Mouse (Mus musculus): ENCODE measurements around the gene Necab2. TPM values are rescaled to one million over a fixed set of nuclear protein-coding genes. Genes with fewer than 3 reads are reported as not detected.

Necab2 gene
- polyA plus RNA-seq, 1 experiment from 2014 or later: 3.5 TPM

DNA sequence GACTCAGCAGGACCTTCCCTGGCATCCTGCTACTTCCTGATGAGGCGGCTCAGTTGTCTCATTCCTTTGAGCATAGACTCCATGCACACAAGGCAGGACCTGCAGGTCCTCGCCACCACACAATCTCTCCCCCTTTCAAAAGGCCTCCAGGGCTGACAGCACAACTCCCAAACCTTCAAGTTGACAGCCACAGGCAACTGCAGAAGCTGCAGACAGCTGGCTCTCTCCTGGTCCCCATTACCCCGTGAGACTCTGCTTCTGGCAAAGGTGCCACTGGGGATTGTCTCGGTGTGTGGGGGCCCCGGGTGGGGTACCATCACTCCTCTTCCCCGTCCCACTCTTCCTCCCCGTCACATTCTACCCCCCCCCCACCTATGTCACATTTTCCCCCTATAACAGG is 26.2 kb upstream of the Necab2 start:
- ATAC-seq (ENCODE audit: low FRiP score, low read depth): no peak

DNA sequence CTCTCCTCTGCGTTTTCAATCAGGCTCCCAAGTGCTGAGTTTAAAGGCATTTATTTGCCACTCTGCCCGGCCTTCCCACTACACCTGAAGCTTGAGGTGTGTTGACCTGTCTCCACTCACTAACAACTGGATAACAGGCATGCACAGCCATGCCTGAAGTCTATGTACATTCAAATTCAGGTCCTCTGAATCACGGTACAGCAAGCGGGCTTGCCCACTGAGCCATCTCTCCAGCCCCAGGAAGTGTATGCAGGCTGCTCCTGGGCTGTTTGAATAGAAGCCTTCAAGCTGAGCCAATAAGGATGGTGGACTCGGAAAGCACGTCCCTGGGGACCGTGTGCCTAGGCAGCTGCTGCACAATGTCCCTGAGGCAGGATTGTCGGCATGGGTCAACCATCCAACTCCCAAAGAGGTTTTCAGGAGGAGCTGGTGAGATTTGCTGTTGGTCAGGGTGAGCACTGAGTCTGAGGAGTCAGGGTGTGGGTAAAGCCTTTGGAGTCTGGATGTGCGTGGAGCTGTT is 24.9 kb upstream of the Necab2 start:
- H3K27me3 ChIP-seq: no peaks in the 10 kb centered on the region
- peaks cover 23% of the 10 kb centered on the region for H3K4me1 ChIP-seq
- H3K27ac ChIP-seq: no peak overlapping the region
- H3K4me2 ChIP-seq (replicated peaks): no peak overlapping the region
- whole genome bisulfite sequencing: 66% methylated on average over 9 of the region's 9 CpGs
- H3K9me3 ChIP-seq: no peaks in the 10 kb centered on the region
- no peak for ATAC-seq (ENCODE audit: low FRiP score, low read depth)
- no peaks in the 10 kb centered on the region for H3K36me3 ChIP-seq
- no peak overlapping the region for H3K4me3 ChIP-seq
- no peak overlapping the region; the same call in 1 of the 2 replicates for H3K9ac ChIP-seq

More for the DNA sequence above, 26.2 kb upstream of the Necab2 start:
- no peak overlapping the region for H3K9ac ChIP-seq
- no peaks in the 10 kb centered on the region for H3K36me3 ChIP-seq
- H3K27me3 ChIP-seq: peaks cover 11% of the 10 kb centered on the region
- WGBS: 62% methylated on average over 7 of the region's 7 CpGs
- no peak overlapping the region for H3K4me2 ChIP-seq (replicated peaks)
- no peak overlapping the region for H3K27ac ChIP-seq
- H3K4me1 ChIP-seq: peaks cover 26% of the 10 kb centered on the region
- no peaks in the 10 kb centered on the region for H3K9me3 ChIP-seq
- H3K4me3 ChIP-seq: no peak overlapping the region

- Histone ChIP-seq H3K36me3 (no peaks in the 10 kb centered on the region), H3K27ac (no peak overlapping the region), H3K4me1 (peaks cover 23% of the 10 kb centered on the region), H3K9me3 (no peaks in the 10 kb centered on the region), H3K4me2 (replicated peaks) (no peak overlapping the region), H3K9ac (no peak overlapping the region; the same call in none of the 2 replicates), H3K4me3 (no peak overlapping the region), H3K27me3 (no peaks in the 10 kb centered on the region)
- 67% methylated on average over 9 of the region's 9 CpGs for WGBS
- ATAC-seq (ENCODE audit: low FRiP score, low read depth): no peak
Observed at GRCm38 (mm10) chr8:119422123-119422711, 24.3 kb upstream of the Necab2 start.

GRCm38 (mm10) chr8:119423631-119424141 is 22.8 kb upstream of the Necab2 start:
- no peak overlapping the region for H3K9ac ChIP-seq
- ATAC-seq (ENCODE audit: low FRiP score, low read depth): no peak
- no peak overlapping the region for H3K4me2 ChIP-seq (replicated peaks)
- peaks cover 28% of the 10 kb centered on the region for H3K4me1 ChIP-seq
- H3K27me3 ChIP-seq: no peaks in the 10 kb centered on the region
- peak overlapping the region; percentile 28; the same call in 1 of the 2 replicates for H3K27ac ChIP-seq
- 54% methylated on average over 9 of the region's 9 CpGs for WGBS
- no peak overlapping the region for H3K4me3 ChIP-seq
- no peaks in the 10 kb centered on the region for H3K36me3 ChIP-seq
- no peaks in the 10 kb centered on the region for H3K9me3 ChIP-seq

- peaks cover 23% of the 10 kb centered on the region for H3K4me1 ChIP-seq
- no peaks in the 10 kb centered on the region for H3K36me3 ChIP-seq
- no peaks in the 10 kb centered on the region for H3K27me3 ChIP-seq
- no peaks in the 10 kb centered on the region for H3K9me3 ChIP-seq
- no peak overlapping the region for H3K9ac ChIP-seq
- H3K27ac ChIP-seq: peak overlapping the region; percentile 28; the same call in 1 of the 2 replicates
- no peak overlapping the region for H3K4me2 ChIP-seq (replicated peaks)
- ATAC-seq (ENCODE audit: low FRiP score, low read depth): no peak
- no peak overlapping the region for H3K4me3 ChIP-seq
- WGBS: 80% methylated on average over 10 of the region's 10 CpGs
Observed at GRCm38 (mm10) chr8:119424199-119424733, 22.3 kb upstream of the Necab2 start.

GRCm38 (mm10) chr8:119424740-119425139 is 21.8 kb upstream of the Necab2 start:
- 79% methylated on average over 10 of the region's 10 CpGs for WGBS
- no peak overlapping the region for H3K4me2 ChIP-seq (replicated peaks)
- H3K9ac ChIP-seq: no peak overlapping the region
- H3K27ac ChIP-seq: no peak overlapping the region
- H3K36me3 ChIP-seq: no peaks in the 10 kb centered on the region
- H3K9me3 ChIP-seq: no peaks in the 10 kb centered on the region
- H3K27me3 ChIP-seq: no peaks in the 10 kb centered on the region
- ATAC-seq (ENCODE audit: low FRiP score, low read depth): no peak
- peaks cover 23% of the 10 kb centered on the region for H3K4me1 ChIP-seq
- no peak overlapping the region for H3K4me3 ChIP-seq

DNA sequence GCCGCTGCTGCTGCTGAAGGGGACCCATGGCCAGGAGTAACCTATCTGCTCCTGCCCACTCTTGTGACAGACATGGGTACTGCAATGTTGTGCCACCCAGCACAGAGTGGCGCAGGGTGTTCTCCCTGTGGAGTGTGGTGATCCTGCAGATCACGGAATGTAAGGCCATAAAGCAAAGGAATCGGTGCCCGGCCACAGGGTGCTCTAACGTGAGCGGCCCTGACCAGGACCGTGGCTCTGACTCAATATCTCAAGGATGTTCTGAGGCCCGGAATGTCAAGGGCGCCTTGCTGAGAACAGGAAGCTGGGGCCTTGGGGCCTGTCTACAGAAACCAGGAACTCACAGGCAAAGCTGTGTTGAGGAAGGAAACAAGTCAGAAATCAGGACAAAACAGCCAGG is 21.0 kb upstream of the Necab2 start:
- H3K4me1 ChIP-seq: peaks cover 23% of the 10 kb centered on the region
- H3K27ac ChIP-seq: no peak overlapping the region; the same call in 1 of the 2 replicates
- no peaks in the 10 kb centered on the region for H3K9me3 ChIP-seq
- H3K9ac ChIP-seq: no peak overlapping the region
- H3K36me3 ChIP-seq: no peaks in the 10 kb centered on the region
- H3K27me3 ChIP-seq: no peaks in the 10 kb centered on the region
- no peak for ATAC-seq (ENCODE audit: low FRiP score, low read depth)
- H3K4me2 ChIP-seq (replicated peaks): no peak overlapping the region
- H3K4me3 ChIP-seq: no peak overlapping the region
- WGBS: 88% methylated on average over 10 of the region's 10 CpGs

GRCm38 (mm10) chr8:119426069-119426735 is 20.3 kb upstream of the Necab2 start:
- H3K27me3 ChIP-seq: no peaks in the 10 kb centered on the region
- WGBS: 75% methylated on average over 6 of the region's 6 CpGs
- no peak for ATAC-seq (ENCODE audit: low FRiP score, low read depth)
- H3K4me3 ChIP-seq: no peak overlapping the region
- H3K4me2 ChIP-seq (replicated peaks): no peak overlapping the region
- H3K36me3 ChIP-seq: no peaks in the 10 kb centered on the region
- peaks cover 23% of the 10 kb centered on the region for H3K4me1 ChIP-seq
- no peak overlapping the region for H3K9ac ChIP-seq
- H3K9me3 ChIP-seq: no peaks in the 10 kb centered on the region
- H3K27ac ChIP-seq: peak overlapping the region; percentile 61; the same call in 1 of the 2 replicates

DNA sequence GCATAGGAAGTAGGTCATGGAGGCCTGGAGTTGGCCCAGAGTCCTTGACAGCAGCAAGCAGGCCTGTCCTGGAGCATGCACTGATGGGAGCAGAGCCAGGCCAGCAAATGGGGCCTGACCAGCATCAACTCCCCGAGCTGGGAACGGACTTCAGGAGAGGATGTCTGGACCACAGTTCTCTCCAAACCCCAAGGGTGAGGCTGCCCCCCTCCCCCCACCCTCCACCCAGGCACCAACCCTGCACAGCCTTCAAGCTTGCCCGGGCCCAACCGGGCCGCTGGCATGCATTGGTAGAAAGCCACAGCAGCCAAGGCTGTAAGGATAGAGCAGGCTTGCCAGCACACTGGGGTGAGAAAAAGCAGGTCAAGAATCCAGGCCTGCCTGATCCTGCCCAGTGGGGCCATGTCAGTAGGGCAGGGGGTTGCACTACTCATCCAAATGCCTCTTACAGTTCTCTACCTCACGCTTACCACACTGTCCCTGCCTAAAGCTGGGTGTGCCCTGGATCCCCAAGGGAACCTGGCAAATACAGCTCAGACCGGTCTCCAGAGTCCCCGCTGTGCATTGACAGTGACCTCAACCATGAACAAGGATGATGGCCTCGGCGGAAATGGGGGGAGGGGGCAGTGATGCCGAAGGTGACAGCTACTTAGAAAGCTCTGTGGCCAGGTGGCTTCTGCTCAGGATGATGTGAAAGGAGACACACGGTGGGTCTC is 18.7 kb upstream of the Necab2 start:
- 75% methylated on average over 12 of the region's 12 CpGs for WGBS
- no peaks in the 10 kb centered on the region for H3K36me3 ChIP-seq
- H3K4me2 ChIP-seq (replicated peaks): no peak overlapping the region
- ATAC-seq (ENCODE audit: low FRiP score, low read depth): no peak
- no peaks in the 10 kb centered on the region for H3K27me3 ChIP-seq
- no peaks in the 10 kb centered on the region for H3K9me3 ChIP-seq
- H3K4me1 ChIP-seq: peaks cover 13% of the 10 kb centered on the region
- no peak overlapping the region for H3K4me3 ChIP-seq
- H3K9ac ChIP-seq: no peak overlapping the region
- H3K27ac ChIP-seq: no peak overlapping the region

GRCm38 (mm10) chr8:119428350-119428740 is 18.2 kb upstream of the Necab2 start:
- H3K27ac ChIP-seq: no peak overlapping the region
- WGBS: 70% methylated on average over 7 of the region's 7 CpGs
- H3K9ac ChIP-seq: no peak overlapping the region
- H3K36me3 ChIP-seq: no peaks in the 10 kb centered on the region
- H3K4me1 ChIP-seq: peaks cover 13% of the 10 kb centered on the region
- H3K9me3 ChIP-seq: no peaks in the 10 kb centered on the region
- H3K4me3 ChIP-seq: no peak overlapping the region
- ATAC-seq (ENCODE audit: low FRiP score, low read depth): no peak
- no peak overlapping the region for H3K4me2 ChIP-seq (replicated peaks)
- no peaks in the 10 kb centered on the region for H3K27me3 ChIP-seq

- Histone ChIP-seq H3K27me3 (no peaks in the 10 kb centered on the region), H3K4me2 (replicated peaks) (no peak overlapping the region), H3K9me3 (no peaks in the 10 kb centered on the region), H3K4me1 (peaks cover 8% of the 10 kb centered on the region), H3K4me3 (no peak overlapping the region), H3K9ac (no peak overlapping the region), H3K36me3 (no peaks in the 10 kb centered on the region), H3K27ac (no peak overlapping the region)
- ATAC-seq (ENCODE audit: low FRiP score, low read depth): no peak
- WGBS: 79% methylated on average over 5 of the region's 5 CpGs
Observed at GRCm38 (mm10) chr8:119428766-119429327, 17.7 kb upstream of the Necab2 start.
